Mouse (Mus musculus): ENCODE data around the gene Trmt10a.

DNA sequence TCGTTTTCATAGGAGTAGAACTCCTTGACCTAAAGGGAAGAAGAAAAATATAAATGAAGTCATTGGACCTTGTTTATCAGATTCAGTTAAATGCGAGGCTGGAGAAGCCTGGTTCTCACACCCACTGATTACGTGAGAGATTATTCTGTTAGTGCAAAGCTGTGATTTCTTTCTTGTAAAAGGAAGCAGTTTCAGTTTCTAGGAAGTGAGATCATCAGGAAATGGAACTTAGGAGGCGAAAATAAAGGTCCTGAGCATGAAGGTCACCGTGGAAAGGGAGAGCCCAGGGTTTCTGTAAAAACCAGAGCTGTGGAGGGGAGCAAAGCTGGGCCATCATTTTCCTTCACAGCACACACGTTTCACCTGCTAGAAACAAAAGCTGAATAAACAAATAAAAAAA is 24.9 kb upstream of the Trmt10a start:
- TF ChIP-seq CTCF (IDR thresholded peaks at IDR 0.05): no peak
- TF ChIP-seq POLR2A (IDR thresholded peaks at IDR 0.05; ENCODE audit: insufficient read depth, low read depth, low read length): no peak
- no peak for TF ChIP-seq EP300 (IDR thresholded peaks at IDR 0.05; ENCODE audit: insufficient read depth, low read depth, low read length)
